Mouse (Mus musculus) adrenal gland, adult (tissue): ENCODE measurements at regions not wholly inside any gene's neighbourhood (a gene's known extent, or its start where the extent isn't known, plus 50 kb on each side); places are given as distances from the start of the nearest gene placed in this dataset.

Experiments used
- DNase-seq, 2 experiments: peaks; one replicate each; pipeline ENCODE4 v3.0.0; 2022 to 2023; ENCODE audit warnings: low spot score in 1 of 2; ENCODE audit not compliant: inconsistent age in 2 of 2

DNA sequence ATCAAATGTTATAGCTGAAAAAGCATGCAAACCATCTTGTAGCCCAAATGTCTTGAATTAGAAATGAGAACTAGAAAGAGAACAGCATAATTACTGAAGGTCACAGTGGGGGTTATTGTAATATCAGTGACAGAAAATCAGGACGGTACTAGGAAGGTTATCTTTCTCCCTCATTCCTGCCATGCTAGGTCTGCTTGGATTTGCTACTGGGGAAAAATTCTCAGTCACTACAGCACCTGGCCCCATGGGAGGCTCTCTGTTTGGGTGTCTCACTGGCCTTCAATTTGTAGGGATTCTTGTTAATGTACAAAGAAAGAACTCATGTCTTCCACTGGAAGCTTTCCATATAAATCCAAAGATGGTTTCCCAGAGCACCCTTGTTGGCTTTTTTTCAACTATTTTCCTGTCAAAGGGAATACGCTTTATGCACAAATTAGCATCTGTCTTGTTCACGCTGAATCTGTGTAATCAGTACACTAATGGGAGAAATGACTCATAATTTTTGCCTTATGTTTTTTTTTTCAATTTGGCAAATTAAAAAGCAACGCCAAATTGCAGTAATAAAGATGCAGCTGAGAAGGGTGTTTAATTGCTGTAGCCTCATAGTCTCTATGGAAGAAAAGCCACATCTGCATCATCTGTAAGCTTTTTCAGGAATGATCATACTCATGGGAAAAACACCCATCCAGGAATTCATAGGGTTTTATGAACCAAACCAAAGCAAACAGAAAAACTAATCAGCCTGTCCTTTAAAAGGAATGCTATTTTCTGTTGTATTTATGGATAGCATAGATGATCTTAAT is 290.2 kb upstream of the Arhgef26 start:
- no peak for DNase-seq

DNA sequence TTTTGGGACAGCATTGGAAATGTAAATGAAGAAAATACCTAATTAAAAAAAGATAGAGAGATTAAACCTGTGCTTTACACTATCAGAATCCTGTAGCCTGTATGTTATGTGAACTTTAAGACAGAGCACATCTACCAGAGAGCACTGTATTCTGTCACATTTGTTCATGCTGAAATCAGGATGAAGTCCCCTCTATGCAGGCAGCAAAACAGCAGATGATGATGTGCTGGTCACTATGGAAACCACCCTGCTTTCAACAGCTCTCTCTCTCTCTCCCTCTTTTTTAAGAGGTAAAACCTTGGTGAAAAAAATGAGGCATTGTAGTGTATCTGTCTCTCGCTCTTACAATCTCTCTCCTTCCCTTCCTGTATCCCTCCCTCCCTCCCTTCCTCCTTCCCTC is 283.9 kb upstream of the Arhgef26 start:
- no peak for DNase-seq

DNA sequence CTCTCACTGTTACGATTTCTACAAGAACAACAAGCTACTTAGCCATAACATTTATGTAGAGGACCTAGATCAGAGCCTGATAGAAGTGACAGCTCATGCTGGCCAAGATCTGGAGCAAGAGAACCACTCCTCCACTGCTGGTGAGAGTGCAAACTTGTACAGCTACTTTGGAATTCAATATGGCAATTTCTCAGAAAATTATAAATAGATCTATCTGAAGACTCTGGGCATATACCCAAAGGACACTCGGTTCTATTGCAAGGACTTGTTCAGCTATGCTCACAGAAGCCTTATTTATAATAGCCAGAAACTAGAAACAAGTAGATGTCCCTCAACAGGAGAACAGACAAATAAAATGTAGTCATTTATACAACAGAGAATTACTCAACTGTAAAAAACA is 259.6 kb upstream of the Arhgef26 start:
- DNase-seq: peak in 1 of 2 experiments; percentile 16

GRCm38 (mm10) chr3:62085544-62085943 is 252.6 kb upstream of the Arhgef26 start:
- DNase-seq: no peak

- no peak for DNase-seq
These were observed 250.9 kb upstream of the Arhgef26 start for GRCm38 (mm10) chr3:62087215-62087614.

DNA sequence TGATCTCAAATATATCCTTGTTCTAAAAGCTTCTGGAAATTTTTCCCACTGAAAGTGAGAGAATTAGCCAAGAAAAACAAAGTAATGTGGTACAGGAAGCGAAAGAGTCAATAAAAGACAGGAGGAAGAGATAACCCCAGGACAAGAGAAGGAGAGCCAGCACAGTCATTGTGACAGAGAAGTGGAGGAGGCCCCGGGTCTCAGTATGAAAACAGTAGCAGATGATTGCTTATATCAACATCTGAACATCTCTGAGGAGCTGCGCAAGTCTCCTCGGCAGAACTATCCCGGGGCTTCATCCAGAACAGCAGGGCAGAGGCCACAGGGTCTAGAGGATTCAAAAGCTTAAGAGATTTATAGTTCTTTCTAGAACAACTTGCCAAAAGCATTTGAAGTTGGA is 235.0 kb upstream of the Arhgef26 start:
- peak; percentile 7 to 16 for DNase-seq

DNA sequence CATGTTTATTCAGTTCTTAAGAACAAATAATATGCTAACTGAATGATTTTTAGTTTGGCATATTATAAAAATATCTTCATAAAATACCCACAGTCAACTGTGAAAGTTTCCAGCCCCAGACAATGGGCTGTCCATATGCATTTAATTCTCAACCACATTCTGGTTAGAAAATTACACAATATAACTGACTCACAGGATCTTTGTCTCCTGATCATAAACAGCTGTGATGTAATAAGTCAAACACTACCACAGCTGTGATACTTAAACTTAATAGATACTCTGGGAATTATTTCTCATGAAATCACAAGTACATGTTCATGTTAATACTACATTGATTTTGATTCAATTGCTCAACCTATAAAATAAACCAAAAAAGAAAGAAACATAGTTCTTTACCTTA is 234.3 kb upstream of the Arhgef26 start:
- no peak for DNase-seq

GRCm38 (mm10) chr3:62104560-62104959 is 233.6 kb upstream of the Arhgef26 start:
- DNase-seq: peak in 1 of 2 experiments; percentile 7

GRCm38 (mm10) chr3:62107339-62107738 is 230.8 kb upstream of the Arhgef26 start:
- DNase-seq: peak in 1 of 2 experiments; percentile 3
